Mouse (Mus musculus) cerebellum, adult 9-11 months (tissue): ENCODE data around the gene Rho.

Experiments
- DNase-seq: peaks from one replicate; pipeline ENCODE4 v3.0.0; 2022

The Rho gene

GRCm38 (mm10) chr6:115931639-115932038 lies at the start of gene Rho:
Gene Rho, plus strand, starts transcription at chr6:115931748.
- DNase-seq, result no peak

GRCm38 (mm10) chr6:115884018-115884417 lies 47.5 kb upstream of the Rho start:
- DNase-seq, result no peak

- DNase-seq, result no peak
These were observed 44.7 kb upstream of the Rho start for GRCm38 (mm10) chr6:115886894-115887293.

GRCm38 (mm10) chr6:115888296-115888695 lies 43.3 kb upstream of the Rho start:
- DNase-seq, result no peak

- no peak for DNase-seq
These were observed 40.9 kb upstream of the Rho start for GRCm38 (mm10) chr6:115890601-115891000.

GRCm38 (mm10) chr6:115891061-115891460 lies 40.5 kb upstream of the Rho start:
- DNase-seq, result no peak

- peak; percentile 53 for DNase-seq
These were observed 40.0 kb upstream of the Rho start for GRCm38 (mm10) chr6:115891497-115892061.

- DNase-seq, result no peak
These were observed 39.2 kb upstream of the Rho start for GRCm38 (mm10) chr6:115892363-115892762.

GRCm38 (mm10) chr6:115896346-115896745 lies 35.2 kb upstream of the Rho start:
- DNase-seq, result no peak

- DNase-seq, result no peak
These were observed 34.4 kb upstream of the Rho start for GRCm38 (mm10) chr6:115897117-115897516.

GRCm38 (mm10) chr6:115897926-115898520 lies 33.5 kb upstream of the Rho start:
- DNase-seq, result no peak

- DNase-seq, result peak; percentile 86
These were observed 30.5 kb upstream of the Rho start for GRCm38 (mm10) chr6:115901062-115901461.

GRCm38 (mm10) chr6:115901489-115901931 lies 30.0 kb upstream of the Rho start:
- DNase-seq, result peak; percentile 61

- no peak for DNase-seq
These were observed 29.0 kb upstream of the Rho start for GRCm38 (mm10) chr6:115902545-115902944.

GRCm38 (mm10) chr6:115905568-115905967 lies 26.0 kb upstream of the Rho start:
- DNase-seq, result no peak

GRCm38 (mm10) chr6:115906455-115906854 lies 25.1 kb upstream of the Rho start:
- DNase-seq, result no peak

- no peak for DNase-seq
These were observed 24.7 kb upstream of the Rho start for GRCm38 (mm10) chr6:115906871-115907270.

GRCm38 (mm10) chr6:115908421-115908982 lies 23.0 kb upstream of the Rho start:
- no peak for DNase-seq

- DNase-seq, result no peak
These were observed 22.5 kb upstream of the Rho start for GRCm38 (mm10) chr6:115909052-115909451.

- DNase-seq, result no peak
These were observed 21.6 kb upstream of the Rho start for GRCm38 (mm10) chr6:115909940-115910339.

- no peak for DNase-seq
These were observed 19.8 kb upstream of the Rho start for GRCm38 (mm10) chr6:115911763-115912162.

GRCm38 (mm10) chr6:115913482-115913881 lies 18.1 kb upstream of the Rho start:
- no peak for DNase-seq

- DNase-seq, result peak; percentile 82
These were observed 16.9 kb upstream of the Rho start for GRCm38 (mm10) chr6:115914511-115915202.
